Mouse (Mus musculus) left cerebral cortex, postnatal 36 days (tissue): ENCODE measurements at regions not wholly inside any gene's neighbourhood (a gene's known extent, or its start where the extent isn't known, plus 50 kb on each side); places are given as distances from the start of the nearest gene placed in this dataset.

Source experiments
- DNase-seq, 2 experiments: peaks; one replicate each; pipeline ENCODE4 v3.0.0; 2021 to 2022; ENCODE audit warnings: low spot score in 2 of 2, mixed read lengths in 1 of 2
- intact Hi-C: fragments of 180-260 bp; cut with DNase I; formaldehyde crosslinking; loops from one replicate; pipeline ENCODE4 v1.15.1; 2025

DNA sequence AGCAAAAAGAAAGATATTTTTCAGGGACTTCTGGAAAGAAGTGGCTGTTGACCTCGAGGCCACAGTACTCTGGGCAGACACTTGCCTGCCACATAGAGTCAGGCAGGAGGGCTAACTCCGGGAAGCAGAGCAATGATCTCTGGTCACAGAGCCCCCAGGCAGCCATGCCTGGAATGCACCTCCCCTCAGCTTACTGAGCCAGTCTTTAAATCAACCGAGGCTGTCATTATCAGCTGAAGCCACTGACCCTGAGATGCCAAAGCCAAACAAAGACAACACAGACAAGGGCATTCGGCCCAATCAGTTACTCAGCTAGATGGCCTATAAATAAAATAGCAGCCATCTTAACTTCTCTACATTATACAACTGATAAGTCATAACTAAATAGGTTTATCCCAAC, 52.2 kb upstream of the Foxo6 start:
- DNase-seq: no peak
- intact Hi-C loops: no loop called here

DNA sequence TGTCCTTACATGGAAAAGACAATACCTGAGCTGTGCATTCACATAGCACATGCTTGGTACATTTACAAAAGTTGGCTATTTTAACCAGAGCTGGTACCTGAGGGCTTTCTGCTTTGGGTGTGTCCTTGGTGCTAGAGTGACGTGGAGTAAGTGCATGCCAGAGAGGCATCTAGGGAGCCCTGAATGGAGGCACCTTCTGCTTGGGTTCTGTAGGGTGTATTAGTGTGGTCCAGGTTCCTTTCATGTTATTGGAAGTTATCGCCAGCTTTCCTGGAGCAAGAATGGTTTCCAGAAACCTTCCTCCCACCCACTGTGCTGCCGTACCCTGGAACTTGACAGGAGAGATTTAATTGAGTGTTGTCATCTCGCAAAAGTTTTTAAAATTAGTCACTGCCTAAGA, 53.5 kb upstream of the Foxo6 start:
- intact Hi-C loops: no loop called here
- DNase-seq: no peak

DNA sequence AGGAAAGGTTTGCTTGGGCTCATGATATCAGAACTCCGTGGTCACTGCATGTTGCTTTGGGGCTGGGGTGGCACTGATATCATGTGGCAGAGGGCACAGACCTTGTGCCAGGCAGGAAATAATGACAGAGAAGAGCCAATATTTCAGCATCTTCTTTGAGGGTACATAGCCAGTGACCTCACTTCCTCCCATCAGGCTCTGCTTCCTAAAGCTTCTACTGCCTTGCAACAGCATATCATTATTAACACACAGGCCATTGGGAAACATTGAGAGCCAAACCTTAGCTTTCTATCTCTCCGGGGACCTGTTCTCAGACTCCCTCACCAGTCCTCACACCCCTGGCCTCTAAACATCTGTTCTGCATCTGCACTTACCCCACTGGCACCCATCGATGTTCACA, 54.8 kb upstream of the Foxo6 start:
- DNase-seq: no peak
- intact Hi-C loops: no loop called here

DNA sequence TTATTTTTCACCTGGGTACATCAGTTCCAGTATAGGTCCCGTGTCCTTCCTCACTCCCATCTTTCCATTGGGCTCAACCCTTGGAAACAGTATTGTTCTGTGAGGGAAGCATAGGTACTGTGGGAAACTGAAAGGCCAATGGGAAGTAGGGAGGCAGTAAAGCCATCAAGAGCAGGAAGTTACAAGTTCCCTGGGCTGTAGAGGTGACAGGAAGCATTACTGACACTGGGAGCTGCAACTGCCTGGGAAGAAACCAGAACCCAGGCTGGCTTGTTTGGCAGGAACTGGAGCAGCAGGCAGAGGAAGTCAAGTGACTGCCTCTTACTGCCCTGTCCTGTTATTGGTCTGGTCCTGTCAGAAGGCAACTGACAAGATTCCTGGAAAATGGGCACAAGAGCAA, 55.5 kb upstream of the Foxo6 start:
- no peak for DNase-seq
- intact Hi-C loops: no loop called here

DNA sequence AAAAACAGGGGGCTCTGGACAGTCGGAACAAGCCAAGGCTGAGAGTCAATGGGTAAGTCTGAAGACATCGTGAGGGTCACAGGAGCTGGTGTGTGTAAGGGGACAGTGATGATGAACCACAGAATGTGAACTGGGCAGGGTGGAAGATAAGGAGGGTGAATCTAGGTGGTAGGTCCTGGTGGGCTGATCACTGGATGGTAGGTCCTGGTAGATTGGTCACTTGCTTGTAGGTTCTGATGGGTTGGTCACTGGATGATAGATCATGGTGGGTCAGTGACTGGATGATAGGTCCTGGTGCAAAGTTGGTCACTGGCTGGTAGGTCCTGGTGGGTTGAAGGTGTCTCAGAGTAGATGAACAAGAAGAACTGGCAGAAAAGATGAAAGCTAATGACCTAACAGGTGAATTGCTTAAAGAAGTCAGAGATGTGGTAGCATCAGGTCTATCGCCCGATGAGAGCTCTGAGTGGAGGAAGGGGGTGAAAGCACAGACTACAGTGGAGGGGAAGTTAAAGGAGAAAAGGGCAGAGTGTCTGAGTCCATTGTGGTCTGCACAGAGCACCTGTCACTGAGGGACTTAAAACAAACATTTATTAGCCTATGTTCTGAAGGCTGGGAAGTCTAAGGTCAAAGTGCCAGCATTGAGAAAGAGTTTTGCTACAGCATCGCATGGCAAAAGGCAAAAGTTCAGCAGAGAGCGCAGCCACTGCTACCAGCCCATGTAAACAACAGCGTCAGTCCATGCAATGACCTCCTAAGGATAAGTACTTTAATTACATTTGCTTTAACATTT, 58.7 kb upstream of the Foxo6 start:
- no peak for DNase-seq
- intact Hi-C loops: no loop called here

DNA sequence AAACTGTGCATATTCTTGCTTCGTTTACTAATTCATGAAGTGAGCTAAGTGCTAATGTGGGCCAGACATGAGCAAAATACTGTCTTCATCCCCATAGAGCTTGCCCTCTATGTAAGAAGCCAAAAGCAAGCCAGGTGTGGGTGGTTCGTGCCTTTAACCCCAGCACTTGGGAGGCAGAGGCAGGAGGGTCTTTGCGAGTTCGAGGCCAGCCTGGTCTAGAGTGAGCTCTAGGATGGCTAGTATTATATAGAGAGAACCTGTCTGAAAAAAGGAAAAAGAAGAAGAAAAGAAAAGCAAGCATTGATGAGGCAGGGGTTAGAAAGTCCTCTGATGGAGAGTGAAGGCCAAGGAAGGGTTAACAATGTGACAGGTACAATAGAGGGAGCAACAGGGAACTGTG, 55.2 kb upstream of the Scmh1 start:
- DNase-seq: no peak
- intact Hi-C loops: no loop called here

DNA sequence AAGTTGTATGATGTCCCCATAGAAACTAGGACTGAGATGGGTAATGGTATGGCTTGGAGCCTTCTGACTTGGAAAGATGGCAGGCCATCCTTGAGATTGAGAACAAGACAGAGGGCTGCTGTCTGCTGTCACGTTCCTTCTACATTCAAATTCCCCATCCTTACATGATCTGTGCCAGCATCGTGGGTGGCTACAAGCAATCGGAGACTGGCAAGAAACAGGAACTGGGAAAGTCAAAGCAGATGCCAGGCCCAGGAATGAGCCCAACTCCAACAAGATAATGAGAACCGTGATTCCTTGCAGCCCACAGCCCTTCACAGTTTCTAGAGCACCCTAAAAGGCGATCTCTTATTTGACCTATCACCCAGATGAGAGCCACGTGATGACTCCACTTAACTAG, 51.3 kb upstream of the Scmh1 start:
- intact Hi-C loops: no loop called here
- DNase-seq: peak in 1 of 2 experiments; percentile 26
